Mouse (Mus musculus): Measurements from ENCODE around the gene Ppp3cb.

Ppp3cb gene

GRCm38 (mm10) chr14:20480195-20480579 is 66.2 kb downstream of the Ppp3cb start:
- no peak for DNase-seq (ENCODE audit: low spot score)

GRCm38 (mm10) chr14:20479291-20480194 is 66.8 kb downstream of the Ppp3cb start, which contains the start of gene Anxa7:
TSS of gene Anxa7 (minus strand) at chr14:20480133.
- peak; percentile 62 for DNase-seq (ENCODE audit: low spot score)

GRCm38 (mm10) chr14:20478801-20479200 is 67.6 kb downstream of the Ppp3cb start:
- no peak for DNase-seq (ENCODE audit: low spot score)

- DNase-seq (ENCODE audit: low spot score) = no peak
Observed at GRCm38 (mm10) chr14:20478385-20478784, 68.0 kb downstream of the Ppp3cb start.

- DNase-seq (ENCODE audit: low spot score) = no peak
Observed at GRCm38 (mm10) chr14:20477261-20478025, 68.9 kb downstream of the Ppp3cb start.

GRCm38 (mm10) chr14:20460216-20460615 is 86.2 kb downstream of the Ppp3cb start:
- DNase-seq (ENCODE audit: low spot score) = no peak

- DNase-seq (ENCODE audit: low spot score) = no peak
Observed at GRCm38 (mm10) chr14:20458378-20458777, 88.0 kb downstream of the Ppp3cb start.

- DNase-seq (ENCODE audit: low spot score) = no peak
Observed at GRCm38 (mm10) chr14:20452929-20453328, 93.4 kb downstream of the Ppp3cb start.

GRCm38 (mm10) chr14:20451765-20452331 is 94.5 kb downstream of the Ppp3cb start, which contains the start of gene Cfap70:
TSS of gene Cfap70 (minus strand) at chr14:20452226.
- DNase-seq (ENCODE audit: low spot score) = peak; percentile 80

GRCm38 (mm10) chr14:20451302-20451701 is 95.1 kb downstream of the Ppp3cb start:
- DNase-seq (ENCODE audit: low spot score) = peak; percentile 13
